Mouse (Mus musculus): ENCODE measurements around the gene Fcgr4. TPM values are rescaled to one million over a fixed set of nuclear protein-coding genes. Genes with fewer than 3 reads are reported as not detected.
A peak's percentile ranks its signal among the peaks of the same experiment; 100 is the strongest.

The Fcgr4 gene
- polyA plus RNA-seq, 1 experiment from 2014 or later: 0.56 TPM

GRCm38 (mm10) chr1:171031752-171032151 is 13.0 kb downstream of the Fcgr4 start:
- H3K36me3 ChIP-seq (replicated peaks; ENCODE audit: control insufficient read depth, insufficient read depth): no peaks in the 10 kb centered on the region
- no peaks in the 10 kb centered on the region for H3K9me3 ChIP-seq (ENCODE audit: control insufficient read depth, low read length)
- H3K9ac ChIP-seq: no peak overlapping the region
- no peak overlapping the region for H3K27ac ChIP-seq
- peaks cover 15% of the 10 kb centered on the region; the same call in 1 of the 2 replicates for H3K4me1 ChIP-seq (replicated peaks; ENCODE audit: control insufficient read depth, insufficient read depth, low read length)
- H3K4me3 ChIP-seq (replicated peaks; ENCODE audit: low read length): no peak overlapping the region
- H3K4me2 ChIP-seq (replicated peaks): no peak overlapping the region
- no peak for DNase-seq (ENCODE audit: low spot score)
- peaks cover 30% of the 10 kb centered on the region for H3K27me3 ChIP-seq (ENCODE audit: control insufficient read depth, insufficient read depth, low read length)
- 95% methylated on average over 3 of the region's 3 CpGs for WGBS
- ATAC-seq (ENCODE audit: low FRiP score): no peak

- H3K36me3 ChIP-seq (replicated peaks; ENCODE audit: control insufficient read depth, insufficient read depth): no peaks in the 10 kb centered on the region
- H3K9me3 ChIP-seq (ENCODE audit: control insufficient read depth, low read length): no peaks in the 10 kb centered on the region
- DNase-seq (ENCODE audit: low spot score) (peak; percentile 41), ATAC-seq (ENCODE audit: low FRiP score) (peak; percentile 21; the same call in 1 of the 2 replicates)
- peaks cover 15% of the 10 kb centered on the region; the same call in 1 of the 2 replicates for H3K4me1 ChIP-seq (replicated peaks; ENCODE audit: control insufficient read depth, insufficient read depth, low read length)
- H3K27me3 ChIP-seq (ENCODE audit: control insufficient read depth, insufficient read depth, low read length): peaks cover 30% of the 10 kb centered on the region
- H3K4me2 ChIP-seq (replicated peaks): peak overlapping the region; percentile 94
- H3K9ac ChIP-seq: peak overlapping the region; percentile 63
- WGBS: 3% methylated on average over 10 of the region's 10 CpGs
- peak overlapping the region; percentile 64 for H3K4me3 ChIP-seq (replicated peaks; ENCODE audit: low read length)
- H3K27ac ChIP-seq: no peak overlapping the region
Observed at GRCm38 (mm10) chr1:171032691-171033090, 14.0 kb downstream of the Fcgr4 start.

GRCm38 (mm10) chr1:171033196-171033595 is 14.5 kb downstream of the Fcgr4 start:
- WGBS: under 1% methylated on average over 16 of the region's 16 CpGs
- no peaks in the 10 kb centered on the region for H3K36me3 ChIP-seq (replicated peaks; ENCODE audit: control insufficient read depth, insufficient read depth)
- peak; percentile 50 for DNase-seq (ENCODE audit: low spot score)
- peak overlapping the region; percentile 63 for H3K9ac ChIP-seq
- H3K4me3 ChIP-seq (replicated peaks; ENCODE audit: low read length): peak overlapping the region; percentile 64
- ATAC-seq (ENCODE audit: low FRiP score): no peak
- no peaks in the 10 kb centered on the region for H3K9me3 ChIP-seq (ENCODE audit: control insufficient read depth, low read length)
- H3K4me1 ChIP-seq (replicated peaks; ENCODE audit: control insufficient read depth, insufficient read depth, low read length): peaks cover 15% of the 10 kb centered on the region; the same call in 1 of the 2 replicates
- H3K4me2 ChIP-seq (replicated peaks): peak overlapping the region; percentile 94
- H3K27ac ChIP-seq: no peak overlapping the region
- H3K27me3 ChIP-seq (ENCODE audit: control insufficient read depth, insufficient read depth, low read length): peaks cover 30% of the 10 kb centered on the region

GRCm38 (mm10) chr1:171033756-171034155 is 15.0 kb downstream of the Fcgr4 start:
- WGBS: under 1% methylated on average over 20 of the region's 20 CpGs
- Histone ChIP-seq H3K4me3 (replicated peaks; ENCODE audit: low read length) (peak overlapping the region; percentile 64), H3K27me3 (ENCODE audit: control insufficient read depth, insufficient read depth, low read length) (peaks cover 30% of the 10 kb centered on the region), H3K36me3 (replicated peaks; ENCODE audit: control insufficient read depth, insufficient read depth) (no peaks in the 10 kb centered on the region), H3K9ac (peak overlapping the region; percentile 63), H3K4me1 (replicated peaks; ENCODE audit: control insufficient read depth, insufficient read depth, low read length) (peaks cover 15% of the 10 kb centered on the region; the same call in 1 of the 2 replicates), H3K9me3 (ENCODE audit: control insufficient read depth, low read length) (no peaks in the 10 kb centered on the region), H3K27ac (no peak overlapping the region), H3K4me2 (replicated peaks) (peak overlapping the region; percentile 94)
- DNase-seq (ENCODE audit: low spot score) (peak; percentile 95), ATAC-seq (ENCODE audit: low FRiP score) (peak; percentile 80)

GRCm38 (mm10) chr1:171034201-171034600 is 15.5 kb downstream of the Fcgr4 start:
- Histone ChIP-seq H3K4me3 (replicated peaks; ENCODE audit: low read length) (peak overlapping the region; percentile 64), H3K4me1 (replicated peaks; ENCODE audit: control insufficient read depth, insufficient read depth, low read length) (peaks cover 15% of the 10 kb centered on the region; the same call in 1 of the 2 replicates), H3K9me3 (ENCODE audit: control insufficient read depth, low read length) (no peaks in the 10 kb centered on the region), H3K4me2 (replicated peaks) (peak overlapping the region; percentile 94), H3K27me3 (ENCODE audit: control insufficient read depth, insufficient read depth, low read length) (peaks cover 30% of the 10 kb centered on the region), H3K36me3 (replicated peaks; ENCODE audit: control insufficient read depth, insufficient read depth) (no peaks in the 10 kb centered on the region), H3K27ac (no peak overlapping the region), H3K9ac (peak overlapping the region; percentile 18; the same call in 1 of the 2 replicates)
- DNase-seq (ENCODE audit: low spot score): no peak
- ATAC-seq (ENCODE audit: low FRiP score): no peak
- 6% methylated on average over 11 of the region's 11 CpGs for WGBS

GRCm38 (mm10) chr1:171035611-171036010 is 16.9 kb downstream of the Fcgr4 start:
- peaks cover 15% of the 10 kb centered on the region; the same call in 1 of the 2 replicates for H3K4me1 ChIP-seq (replicated peaks; ENCODE audit: control insufficient read depth, insufficient read depth, low read length)
- no peak overlapping the region for H3K27ac ChIP-seq
- H3K27me3 ChIP-seq (ENCODE audit: control insufficient read depth, insufficient read depth, low read length): peaks cover 22% of the 10 kb centered on the region
- no peak overlapping the region for H3K9ac ChIP-seq
- 58% methylated on average over 11 of the region's 11 CpGs for WGBS
- no peak overlapping the region for H3K4me3 ChIP-seq (replicated peaks; ENCODE audit: low read length)
- DNase-seq (ENCODE audit: low spot score): no peak
- peak overlapping the region; percentile 94 for H3K4me2 ChIP-seq (replicated peaks)
- ATAC-seq (ENCODE audit: low FRiP score): no peak
- H3K9me3 ChIP-seq (ENCODE audit: control insufficient read depth, low read length): no peaks in the 10 kb centered on the region
- H3K36me3 ChIP-seq (replicated peaks; ENCODE audit: control insufficient read depth, insufficient read depth): no peaks in the 10 kb centered on the region

- Histone ChIP-seq H3K4me2 (replicated peaks) (peak overlapping the region; percentile 60), H3K27me3 (ENCODE audit: control insufficient read depth, insufficient read depth, low read length) (peaks cover 12% of the 10 kb centered on the region), H3K27ac (no peak overlapping the region), H3K4me3 (replicated peaks; ENCODE audit: low read length) (peak overlapping the region; percentile 34), H3K9me3 (ENCODE audit: control insufficient read depth, low read length) (no peaks in the 10 kb centered on the region), H3K36me3 (replicated peaks; ENCODE audit: control insufficient read depth, insufficient read depth) (no peaks in the 10 kb centered on the region), H3K9ac (peak overlapping the region; percentile 25; the same call in 1 of the 2 replicates), H3K4me1 (replicated peaks; ENCODE audit: control insufficient read depth, insufficient read depth, low read length) (peaks cover 15% of the 10 kb centered on the region; the same call in 1 of the 2 replicates)
- DNase-seq (ENCODE audit: low spot score): peak; percentile 98
- peak; percentile 64 for ATAC-seq (ENCODE audit: low FRiP score)
- WGBS: 3% methylated on average over 22 of the region's 22 CpGs
Observed at GRCm38 (mm10) chr1:171036550-171037324, 18.0 kb downstream of the Fcgr4 start.

GRCm38 (mm10) chr1:171037861-171038721 is 19.4 kb downstream of the Fcgr4 start:
- peak overlapping the region; percentile 59 for H3K4me2 ChIP-seq (replicated peaks)
- H3K4me3 ChIP-seq (replicated peaks; ENCODE audit: low read length): peak overlapping the region; percentile 78
- ATAC-seq (ENCODE audit: low FRiP score) (peak; percentile 78), DNase-seq (ENCODE audit: low spot score) (peak; percentile 96)
- no peaks in the 10 kb centered on the region for H3K36me3 ChIP-seq (replicated peaks; ENCODE audit: control insufficient read depth, insufficient read depth)
- H3K27me3 ChIP-seq (ENCODE audit: control insufficient read depth, insufficient read depth, low read length): peaks cover 9% of the 10 kb centered on the region
- 0 out of 2 replicates have a peak, but pooled peaks cover 9% of the 10 kb centered on the region for H3K4me1 ChIP-seq (replicated peaks; ENCODE audit: control insufficient read depth, insufficient read depth, low read length)
- peak overlapping the region; percentile 81 for H3K9ac ChIP-seq
- under 1% methylated on average over 47 of the region's 47 CpGs for WGBS
- peak overlapping the region; percentile 85 for H3K27ac ChIP-seq
- no peaks in the 10 kb centered on the region for H3K9me3 ChIP-seq (ENCODE audit: control insufficient read depth, low read length)

- Histone ChIP-seq H3K27me3 (ENCODE audit: control insufficient read depth, insufficient read depth, low read length) (peaks cover 9% of the 10 kb centered on the region), H3K27ac (no peak overlapping the region), H3K9ac (no peak overlapping the region), H3K4me1 (replicated peaks; ENCODE audit: control insufficient read depth, insufficient read depth, low read length) (0 out of 2 replicates have a peak, but pooled peaks cover 9% of the 10 kb centered on the region), H3K4me3 (replicated peaks; ENCODE audit: low read length) (no peak overlapping the region), H3K36me3 (replicated peaks; ENCODE audit: control insufficient read depth, insufficient read depth) (no peaks in the 10 kb centered on the region), H3K4me2 (replicated peaks) (peak overlapping the region; percentile 34; the same call in 1 of the 2 replicates), H3K9me3 (ENCODE audit: control insufficient read depth, low read length) (no peaks in the 10 kb centered on the region)
- DNase-seq (ENCODE audit: low spot score): no peak
- no peak for ATAC-seq (ENCODE audit: low FRiP score)
- WGBS: 82% methylated on average over 6 of the region's 6 CpGs
Observed at GRCm38 (mm10) chr1:171039135-171039534, 20.4 kb downstream of the Fcgr4 start.
